Mouse (Mus musculus): Measurements from ENCODE around the gene Rbms3.

GRCm38 (mm10) chr9:116703119-116703518 lies 926.6 kb downstream of the Rbms3 start:
- TF ChIP-seq CTCF (IDR thresholded peaks at IDR 0.05; ENCODE audit: insufficient read depth, low read depth, low read length) (no peak), POLR2A (IDR thresholded peaks at IDR 0.05; ENCODE audit: insufficient read depth, low read depth, low read length) (no peak)
